Mouse (Mus musculus): ENCODE data around the gene BC017158. TPM values are rescaled to one million over a fixed set of nuclear protein-coding genes. Genes with fewer than 3 reads are reported as not detected.

The BC017158 gene
- polyA plus RNA-seq, 1 experiment: 54.1 TPM

DNA sequence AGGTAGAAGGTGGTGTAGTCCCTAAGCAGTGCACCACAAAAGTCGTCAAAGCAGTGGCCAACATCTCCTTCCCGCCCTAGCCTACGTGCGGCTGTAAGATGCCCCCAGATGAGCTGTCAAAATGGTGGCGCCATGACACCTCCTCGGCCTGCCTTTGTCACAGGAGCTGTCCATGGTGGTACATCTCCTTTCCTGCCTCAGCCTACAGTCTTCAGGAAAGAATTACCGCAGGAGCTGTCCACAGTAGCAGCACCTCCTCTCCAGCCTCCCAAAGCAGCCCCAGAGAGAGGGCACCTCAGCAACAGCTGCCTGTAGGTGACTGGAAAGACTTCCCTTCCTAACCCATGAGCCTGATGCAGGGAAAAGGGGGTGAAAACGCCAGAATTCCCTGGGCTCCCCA, 66.2 kb downstream of the BC017158 start:
- H3K36me3 ChIP-seq (ENCODE audit: control insufficient read depth, insufficient read depth, low read length): no peaks in the 10 kb centered on the region
- H3K27me3 ChIP-seq (ENCODE audit: control insufficient read depth, insufficient read depth, low read length): no peaks in the 10 kb centered on the region
- TF ChIP-seq CTCF (IDR thresholded peaks at IDR 0.05; ENCODE audit: borderline replicate concordance, control insufficient read depth, extremely low read depth, insufficient read depth, low read length, poor library complexity) (no peak), POLR2A (IDR thresholded peaks at IDR 0.05; ENCODE audit: control insufficient read depth, extremely low read depth, insufficient read depth, low read length, poor library complexity) (no peak)
- no peak overlapping the region for H3K4me3 ChIP-seq (ENCODE audit: control insufficient read depth, insufficient read depth, low read length)
- no peak for DNase-seq
- WGBS: 50% methylated on average over 8 of the region's 8 CpGs
- H3K4me1 ChIP-seq (replicated peaks; ENCODE audit: control insufficient read depth, insufficient read depth, low read length): peaks cover 2% of the 10 kb centered on the region
- no peak overlapping the region for H3K27ac ChIP-seq (ENCODE audit: control insufficient read depth, insufficient read depth, low read length)

Other genes starting within 250 kb of the BC017158 start
- 7.9 and 9.6 TPM in 2 replicates for gene Itgam, start 235.5 kb downstream of the BC017158 start, polyA plus RNA-seq (2012; rRNA removed)
- gene Gm49368, start 235.5 kb downstream of the BC017158 start, polyA plus RNA-seq (2012; rRNA removed): 0.03 TPM in 1 of 2 replicates, not detected in the other
- 9.4 and 14.7 TPM in 2 replicates for gene Itgax, start 168.6 kb downstream of the BC017158 start, polyA plus RNA-seq (2012; rRNA removed)
- gene Itgad, start 143.8 kb downstream of the BC017158 start, polyA plus RNA-seq (2012; rRNA removed): 6.9 and 7.7 TPM in 2 replicates
- gene Cox6a2, start 91.8 kb downstream of the BC017158 start, polyA plus RNA-seq (2012; rRNA removed): 28.8 and 414 TPM in 2 replicates
- 68.6 and 85.1 TPM in 2 replicates for gene Armc5, start 60.8 kb downstream of the BC017158 start, polyA plus RNA-seq (2012; rRNA removed)
- gene 9130023H24Rik, start 60.1 kb downstream of the BC017158 start, polyA plus RNA-seq (2012; rRNA removed): 2.4 and 2.5 TPM in 2 replicates
- gene Tgfb1i1, start 51.4 kb downstream of the BC017158 start, polyA plus RNA-seq (2012; rRNA removed): 21.0 and 25.4 TPM in 2 replicates
- 0.29 and 0.67 TPM in 2 replicates for gene Slc5a2, start 32.5 kb downstream of the BC017158 start, polyA plus RNA-seq (2012; rRNA removed)
- 62.5 and 71.8 TPM in 2 replicates for gene Rgs10, start 120.6 kb upstream of the BC017158 start, polyA plus RNA-seq (2012; rRNA removed)
- gene Tial1, start 163.5 kb upstream of the BC017158 start, polyA plus RNA-seq (2012; rRNA removed): 43.8 and 54.6 TPM in 2 replicates
- 14.5 and 19.1 TPM in 2 replicates for gene Bag3, start 225.4 kb upstream of the BC017158 start, polyA plus RNA-seq (2012; rRNA removed)